Mouse (Mus musculus) cerebellum, adult 9-10 months (tissue): Measurements from ENCODE around the gene Gm21312.
"Not testable (repeated sequence)": the region's sequence is repeated elsewhere in the genome, so short reads cannot be mapped to it uniquely, and the experiment has no call there.

Experiments
- DNase-seq: peaks from one replicate; pipeline ENCODE4 v3.0.0; 2022

The Gm21312 gene

GRCm38 (mm10) chr10:104176724-104177123 lies at the start of gene Gm21312:
Gm21312 (plus strand) TSS chr10:104177024.
- DNase-seq: not testable (repeated sequence)

DNA sequence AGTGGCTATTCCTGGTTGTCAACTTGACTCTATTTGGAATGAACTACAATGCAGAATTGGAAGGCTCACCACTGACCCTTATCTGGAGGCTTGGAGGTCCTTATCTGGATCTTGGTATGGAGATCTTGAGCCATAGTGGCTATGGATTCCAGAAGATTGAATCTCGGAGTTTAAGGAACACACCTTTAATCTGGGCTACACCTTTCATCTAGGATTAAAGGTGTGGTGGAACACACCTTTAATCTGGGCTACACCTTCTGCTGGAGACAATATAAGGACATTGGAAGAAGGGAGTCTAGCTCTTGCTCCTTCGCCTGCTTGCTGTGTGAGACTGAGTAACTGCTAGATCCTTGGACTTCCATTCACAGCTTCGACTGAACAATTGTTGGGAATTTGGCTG lies 34.1 kb upstream of the Gm21312 start, which contains the start of gene Gm21293:
TSS of gene Gm21293 (plus strand) at position 301 of the 400 bp plus-strand sequence.
- not testable (repeated sequence) for DNase-seq

DNA sequence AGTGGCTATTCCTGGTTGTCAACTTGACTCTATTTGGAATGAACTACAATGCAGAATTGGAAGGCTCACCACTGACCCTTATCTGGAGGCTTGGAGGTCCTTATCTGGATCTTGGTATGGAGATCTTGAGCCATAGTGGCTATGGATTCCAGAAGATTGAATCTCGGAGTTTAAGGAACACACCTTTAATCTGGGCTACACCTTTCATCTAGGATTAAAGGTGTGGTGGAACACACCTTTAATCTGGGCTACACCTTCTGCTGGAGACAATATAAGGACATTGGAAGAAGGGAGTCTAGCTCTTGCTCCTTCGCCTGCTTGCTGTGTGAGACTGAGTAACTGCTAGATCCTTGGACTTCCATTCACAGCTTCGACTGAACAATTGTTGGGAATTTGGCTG lies 25.6 kb upstream of the Gm21312 start, which contains the start of gene Gm6763:
TSS of gene Gm6763 (plus strand) at position 301 of the 400 bp plus-strand sequence.
- DNase-seq: not testable (repeated sequence)

- not testable (repeated sequence) for DNase-seq
Measured at GRCm38 (mm10) chr10:104159706-104160105, 17.1 kb upstream of the Gm21312 start, which contains the start of gene Gm8764. Gm8764 (plus strand) TSS chr10:104160006.

DNA sequence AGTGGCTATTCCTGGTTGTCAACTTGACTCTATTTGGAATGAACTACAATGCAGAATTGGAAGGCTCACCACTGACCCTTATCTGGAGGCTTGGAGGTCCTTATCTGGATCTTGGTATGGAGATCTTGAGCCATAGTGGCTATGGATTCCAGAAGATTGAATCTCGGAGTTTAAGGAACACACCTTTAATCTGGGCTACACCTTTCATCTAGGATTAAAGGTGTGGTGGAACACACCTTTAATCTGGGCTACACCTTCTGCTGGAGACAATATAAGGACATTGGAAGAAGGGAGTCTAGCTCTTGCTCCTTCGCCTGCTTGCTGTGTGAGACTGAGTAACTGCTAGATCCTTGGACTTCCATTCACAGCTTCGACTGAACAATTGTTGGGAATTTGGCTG lies 8.6 kb upstream of the Gm21312 start, which contains the start of gene Gm21304:
TSS of gene Gm21304 (plus strand) at position 301 of the 400 bp plus-strand sequence.
- DNase-seq: not testable (repeated sequence)

- not testable (repeated sequence) for DNase-seq
Measured at GRCm38 (mm10) chr10:104185233-104185632, 8.4 kb downstream of the Gm21312 start, which contains the start of gene Gm20765. Gm20765 (plus strand) TSS chr10:104185533.

GRCm38 (mm10) chr10:104193742-104194141 lies 16.9 kb downstream of the Gm21312 start, which contains the start of gene Gm4340:
Gm4340 (plus strand) TSS chr10:104194042.
- DNase-seq: not testable (repeated sequence)

DNA sequence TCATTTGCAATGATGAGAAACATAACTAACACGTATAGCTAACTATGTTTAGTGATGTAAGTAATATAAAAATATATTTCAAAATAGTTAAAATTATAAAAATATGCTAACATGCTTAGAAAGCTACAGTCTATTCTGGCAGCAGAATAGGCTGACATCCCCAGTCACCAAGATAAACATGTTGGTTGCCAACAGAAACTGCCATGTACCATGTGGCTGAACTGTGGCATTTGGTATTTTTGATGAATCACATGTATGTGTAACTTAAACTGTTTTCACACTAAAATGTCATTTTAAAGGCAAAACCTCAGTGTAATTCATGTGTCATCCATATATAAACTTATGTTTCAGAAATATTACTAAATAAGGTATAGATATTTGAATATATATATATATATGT lies 32.8 kb downstream of the Gm21312 start:
- DNase-seq: no peak

DNA sequence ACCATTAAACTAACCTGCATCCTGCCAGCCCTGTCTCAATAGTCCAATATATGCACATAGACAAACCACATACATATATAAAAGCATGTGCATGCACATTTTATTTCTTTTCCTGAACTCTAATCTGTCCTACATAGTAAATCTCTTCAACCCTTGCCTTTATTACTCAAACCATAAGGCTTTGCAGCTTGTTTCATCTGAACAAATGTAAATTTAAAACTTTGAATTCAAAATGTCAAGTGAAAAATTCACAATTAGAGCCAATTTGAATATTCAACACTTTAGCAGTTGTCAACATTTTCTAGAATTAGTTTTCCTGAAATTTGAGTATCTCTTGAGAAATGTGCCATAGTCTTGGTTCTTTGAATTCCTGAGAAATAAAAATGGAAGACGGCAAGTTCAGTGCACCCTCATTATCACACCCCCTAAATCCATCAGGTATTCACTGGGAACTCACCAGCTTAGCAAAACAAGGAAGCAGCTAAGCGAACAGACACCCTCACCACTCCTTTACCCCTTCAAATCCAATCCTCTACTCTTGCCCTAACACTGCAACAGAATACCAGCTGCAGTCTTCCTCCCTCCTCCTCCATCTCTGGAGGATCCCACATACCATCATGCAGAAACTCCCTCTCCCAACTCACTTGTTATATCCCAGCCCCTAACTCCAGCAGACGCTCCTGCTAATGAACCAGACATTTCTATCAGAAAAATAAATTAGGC lies 33.6 kb downstream of the Gm21312 start:
- no peak for DNase-seq

DNA sequence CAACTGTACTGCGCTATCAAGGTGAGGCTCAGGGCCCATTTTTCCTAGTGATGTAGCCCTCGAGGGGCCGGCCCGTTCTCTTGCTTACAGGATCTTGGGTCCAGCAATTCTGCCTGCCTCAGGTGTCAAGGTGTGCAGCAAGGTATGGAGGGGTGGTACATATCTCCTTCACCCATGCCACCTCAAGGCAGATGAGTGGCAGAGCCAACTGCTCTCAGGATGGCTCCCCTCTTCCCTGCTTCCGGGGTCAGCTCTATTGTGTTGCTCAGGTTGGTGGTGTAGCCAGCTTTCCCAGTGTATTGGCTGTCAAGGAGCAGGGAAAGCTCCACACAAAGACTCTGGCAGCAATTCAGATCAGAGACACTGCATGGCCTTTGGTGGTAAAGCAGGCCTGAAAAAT lies 37.7 kb downstream of the Gm21312 start:
- DNase-seq: no peak

DNA sequence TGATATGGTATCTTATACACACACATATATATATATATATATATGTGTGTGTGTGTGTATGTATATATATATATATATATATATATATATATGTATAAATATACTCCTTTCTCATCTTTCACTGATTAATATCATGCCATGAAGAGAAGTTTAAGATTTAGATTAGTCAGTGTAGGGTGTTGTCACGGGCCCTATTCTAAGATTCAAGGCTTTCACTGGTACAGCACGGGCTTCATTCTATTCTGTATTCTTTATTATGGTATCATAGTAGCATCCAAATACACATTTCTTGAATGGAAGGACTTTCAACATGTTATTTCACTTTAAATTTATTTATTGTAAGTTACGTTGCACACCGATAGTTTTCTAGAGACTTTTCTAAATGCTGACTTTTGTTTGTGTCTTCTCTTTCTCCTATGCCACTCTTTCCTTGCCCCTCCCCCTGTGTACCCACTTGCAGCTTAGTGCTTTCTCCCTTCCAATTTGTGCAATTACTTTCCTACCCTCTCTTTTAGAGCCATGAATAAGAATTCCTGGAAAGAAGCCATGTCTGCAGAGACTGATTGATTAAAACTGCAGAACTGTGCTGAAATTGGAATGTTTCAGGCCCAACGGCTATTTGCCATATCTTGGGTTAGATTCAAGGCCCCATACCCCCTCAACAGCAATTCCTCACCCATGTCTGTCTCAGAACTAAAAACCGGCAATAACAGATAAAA lies 43.6 kb downstream of the Gm21312 start:
- DNase-seq: no peak
